In genomic region chr5:25754236-25754766, GRCm38 (mm10) we compare ENCODE assay signal across 7 mouse cellular contexts. TPM values are rescaled to one million over a fixed set of nuclear protein-coding genes. Genes with fewer than 3 reads are reported as not detected.
DNase-seq lines count a peak whose midpoint lies in the region; ATAC-seq lines count a peak whose summit lies in the region.

No protein-coding gene starts in this region.

- peak; percentile 34 for DNase-seq in ovary, adult 18-20 months (ENCODE audit: low spot score)
- no peak for DNase-seq in ovary, postnatal 14 days (ENCODE audit: low spot score)
- DNase-seq in thymus, postnatal 14 days, result no peak

- peak; percentile 73; the same call in 1 of the 2 replicates for ATAC-seq in forebrain, embryonic 12.5 days (ENCODE audit: low FRiP score)
- ATAC-seq in heart, embryonic 16.5 days (replicated peaks; ENCODE audit: extremely low read depth, insufficient read depth, low FRiP score), result peak; percentile 80
- peak; percentile 85 for ATAC-seq in midbrain, embryonic 13.5 days
- ATAC-seq in CD4-positive, CD25-positive, alpha-beta regulatory T cell, adult 4 months, result no peak

- WGBS in forebrain, embryonic 12.5 days, result 6% methylated on average over 2 of the region's 2 CpGs
- WGBS in heart, embryonic 16.5 days, result 4% methylated on average over 2 of the region's 2 CpGs
- WGBS in midbrain, embryonic 13.5 days, result 3% methylated on average over 2 of the region's 2 CpGs

- no peaks in the 10 kb centered on the region for H3K9me3 ChIP-seq in forebrain, embryonic 12.5 days
- H3K9me3 ChIP-seq in heart, embryonic 16.5 days (replicated peaks; ENCODE audit: control insufficient read depth, low read length), result no peaks in the 10 kb centered on the region
- no peaks in the 10 kb centered on the region for H3K9me3 ChIP-seq in midbrain, embryonic 13.5 days

- no peak overlapping the region; the same call in 1 of the 2 replicates for H3K4me2 ChIP-seq in forebrain, embryonic 12.5 days
- H3K4me2 ChIP-seq in heart, embryonic 16.5 days (ENCODE audit: low read depth, low read length), result peak overlapping the region; percentile 5; the same call in 1 of the 2 replicates
- no peak overlapping the region for H3K4me2 ChIP-seq in midbrain, embryonic 13.5 days (replicated peaks)

- H3K9ac ChIP-seq in forebrain, embryonic 12.5 days, result no peak overlapping the region
- H3K9ac ChIP-seq in heart, embryonic 16.5 days (ENCODE audit: low read length), result peak overlapping the region; percentile 8; the same call in 1 of the 2 replicates
- H3K9ac ChIP-seq in midbrain, embryonic 13.5 days (replicated peaks), result no peak overlapping the region

- no peaks in the 10 kb centered on the region for H3K36me3 ChIP-seq in forebrain, embryonic 12.5 days (replicated peaks)
- H3K36me3 ChIP-seq in heart, embryonic 16.5 days (ENCODE audit: control insufficient read depth, insufficient read depth), result no peaks in the 10 kb centered on the region
- H3K36me3 ChIP-seq in midbrain, embryonic 13.5 days, result no peaks in the 10 kb centered on the region

- peaks cover 21% of the 10 kb centered on the region for H3K4me1 ChIP-seq in forebrain, embryonic 12.5 days
- H3K4me1 ChIP-seq in heart, embryonic 16.5 days (ENCODE audit: control insufficient read depth, insufficient read depth, low read length), result peaks cover 28% of the 10 kb centered on the region
- peaks cover 21% of the 10 kb centered on the region for H3K4me1 ChIP-seq in midbrain, embryonic 13.5 days (replicated peaks)

- no peak overlapping the region for H3K4me3 ChIP-seq in forebrain, embryonic 12.5 days (replicated peaks)
- H3K4me3 ChIP-seq in heart, embryonic 16.5 days (ENCODE audit: low read length), result no peak overlapping the region
- H3K4me3 ChIP-seq in midbrain, embryonic 13.5 days (replicated peaks), result no peak overlapping the region

- peaks cover 3% of the 10 kb centered on the region; the same call in 1 of the 2 replicates for H3K27me3 ChIP-seq in forebrain, embryonic 12.5 days
- no peaks in the 10 kb centered on the region for H3K27me3 ChIP-seq in heart, embryonic 16.5 days (ENCODE audit: control insufficient read depth, insufficient read depth, low read length)
- no peaks in the 10 kb centered on the region; the same call in 1 of the 2 replicates for H3K27me3 ChIP-seq in midbrain, embryonic 13.5 days

- peak overlapping the region; percentile 70; the same call in 1 of the 2 replicates for H3K27ac ChIP-seq in forebrain, embryonic 12.5 days
- H3K27ac ChIP-seq in heart, embryonic 16.5 days (ENCODE audit: low read length), result peak overlapping the region; percentile 73
- peak overlapping the region; percentile 10 for H3K27ac ChIP-seq in midbrain, embryonic 13.5 days

RNA-seq across cellular contexts. Expression of gene Actr3b, which starts 5.5 kb away (rescaled TPM):
- polyA plus RNA-seq in forebrain, embryonic 12.5 days (2016; fragmentation: Nextera tagmentation; extraction: Ambion mirVana), result 19.5 and 20.2 TPM in 2 replicates
- 30.8 and 31.6 TPM in 2 replicates for polyA plus RNA-seq in heart, embryonic 16.5 days (2015; fragmentation: Nextera tagmentation; extraction: Ambion mirVana)
- polyA plus RNA-seq in midbrain, embryonic 13.5 days (2015; fragmentation: Nextera tagmentation; extraction: Ambion mirVana), result 13.6 and 15.2 TPM in 2 replicates
- 1 to 10 TPM in 1 of 2 experiments, under 1 TPM in 1; 0.82 to 1.1 TPM for polyA plus RNA-seq in CD4-positive, CD25-positive, alpha-beta regulatory T cell, adult 4 months (2017; shearing (Covaris generic))

RNA-seq across cellular contexts. Expression of gene Xrcc2, which starts 48.7 kb away (rescaled TPM):
- 14.0 and 18.1 TPM in 2 replicates for polyA plus RNA-seq in forebrain, embryonic 12.5 days (2016; fragmentation: Nextera tagmentation; extraction: Ambion mirVana)
- polyA plus RNA-seq in heart, embryonic 16.5 days (2015; fragmentation: Nextera tagmentation; extraction: Ambion mirVana), result 7.4 and 8.0 TPM in 2 replicates
- polyA plus RNA-seq in midbrain, embryonic 13.5 days (2015; fragmentation: Nextera tagmentation; extraction: Ambion mirVana), result 5.1 and 6.3 TPM in 2 replicates
- polyA plus RNA-seq in CD4-positive, CD25-positive, alpha-beta regulatory T cell, adult 4 months (2017; shearing (Covaris generic)), result 1 to 10 TPM; 4.2 to 4.3 TPM

Comparison
In these comparisons a context has a peak if more than half of its experiments do, and no peak if none do; other contexts are left out.
1. H3K27ac ChIP-seq: peak in every context shown above with its lines; median percentile 73 in heart, embryonic 16.5 days; 70 in forebrain, embryonic 12.5 days; 10 in midbrain, embryonic 13.5 days.